In genomic region chr9:41114367-41114766, GRCm38 (mm10) we compare ENCODE assay signal across 25 mouse cellular contexts.
"Had no signal": no experiment of that assay in that cellular context is flagged by ENCODE, and none has a peak within 500 bp of the region (broad histone marks: within the 10 kb centered on the region; RNA-seq: fewer than 3 reads in every experiment).

No protein-coding gene starts in this region.

- DNase-seq: cerebellum, adult 9-11 months; cerebellum, postnatal 10 days; cerebellum, postnatal 14 days; cerebellum, postnatal 25 days; cerebellum, postnatal 36 days; embryo, embryonic 11 days; forebrain, postnatal 0 days; gastrocnemius, adult 2 months; gastrocnemius, postnatal 10 days; gastrocnemius, postnatal 14 days; gastrocnemius, postnatal 25 days; gastrocnemius, postnatal 36 days; heart, adult 11 months; heart, adult 18-20 months; heart, adult 2 months had no signal

- H3K4me3 ChIP-seq: embryonic facial prominence, embryonic 10.5 days; embryonic facial prominence, embryonic 12.5 days; embryonic facial prominence, embryonic 13.5 days; embryonic facial prominence, embryonic 15.5 days; erythroblast, embryonic 14.5 days; forebrain, embryonic 10.5 days; forebrain, embryonic 12.5 days; forebrain, embryonic 13.5 days; forebrain, embryonic 15.5 days; gastrocnemius, adult 2 months; heart, adult 2 months; heart, embryonic 10.5 days had no signal

- H3K27ac ChIP-seq: embryonic facial prominence, embryonic 10.5 days; embryonic facial prominence, embryonic 12.5 days; embryonic facial prominence, embryonic 13.5 days; embryonic facial prominence, embryonic 15.5 days; forebrain, embryonic 10.5 days; forebrain, embryonic 12.5 days; forebrain, embryonic 13.5 days; forebrain, embryonic 15.5 days; gastrocnemius, adult 2 months; heart, adult 2 months; heart, embryonic 10.5 days had no signal

- H3K4me2 ChIP-seq: embryonic facial prominence, embryonic 12.5 days; embryonic facial prominence, embryonic 13.5 days; embryonic facial prominence, embryonic 15.5 days; forebrain, embryonic 12.5 days; forebrain, embryonic 13.5 days; forebrain, embryonic 15.5 days had no signal

- H3K9me3 ChIP-seq: embryonic facial prominence, embryonic 10.5 days; embryonic facial prominence, embryonic 12.5 days; embryonic facial prominence, embryonic 13.5 days; embryonic facial prominence, embryonic 15.5 days; forebrain, embryonic 10.5 days; forebrain, embryonic 12.5 days; forebrain, embryonic 13.5 days; forebrain, embryonic 15.5 days; heart, embryonic 10.5 days had no signal

- H3K9ac ChIP-seq: embryonic facial prominence, embryonic 12.5 days; embryonic facial prominence, embryonic 13.5 days; embryonic facial prominence, embryonic 15.5 days; forebrain, embryonic 12.5 days; forebrain, embryonic 13.5 days; forebrain, embryonic 15.5 days; forebrain, postnatal 0 days had no signal

- H3K4me1 ChIP-seq: embryonic facial prominence, embryonic 12.5 days had no signal

- H3K27me3 ChIP-seq: embryonic facial prominence, embryonic 12.5 days; embryonic facial prominence, embryonic 13.5 days; embryonic facial prominence, embryonic 15.5 days; forebrain, embryonic 12.5 days; forebrain, embryonic 13.5 days; forebrain, embryonic 15.5 days had no signal

- H3K36me3 ChIP-seq: embryonic facial prominence, embryonic 10.5 days; embryonic facial prominence, embryonic 12.5 days; embryonic facial prominence, embryonic 13.5 days; embryonic facial prominence, embryonic 15.5 days; forebrain, embryonic 10.5 days; forebrain, embryonic 12.5 days; forebrain, embryonic 15.5 days had no signal
